Mouse (Mus musculus) heart, postnatal 0 days (tissue): ENCODE measurements around the gene Grip2. TPM values are rescaled to one million over a fixed set of nuclear protein-coding genes. Genes with fewer than 3 reads are reported as not detected.

Source experiments
- ATAC-seq: fragments of 200-750 bp; cut with Nextera tagmentation; 2 replicates; pipeline ENCODE4 v1.8.0; 2017; ENCODE audit warnings: low read depth, moderate number of reproducible peaks, moderate library complexity; ENCODE audit not compliant: insufficient read depth
- DNase-seq: peaks from one replicate; pipeline ENCODE4 v3.0.0-alpha.2; 2016; ENCODE audit warnings: low spot score
- H3K27ac ChIP-seq: fragments of 300-500 bp; sonication (generic); 2 replicates; pipeline ENCODE4 v1.5.1; 2014; ENCODE audit warnings: low read depth, mild to moderate bottlenecking
- H3K27me3 ChIP-seq: fragments of 300-500 bp; sonication (generic); 2 replicates; pipeline ENCODE4 v1.6.1; 2014; ENCODE audit warnings: low read length, mixed read lengths; ENCODE audit not compliant: control insufficient read depth, insufficient read depth
- H3K36me3 ChIP-seq: fragments of 300-500 bp; sonication (generic); replicated peaks from 2 replicates; pipeline ENCODE4 v1.6.1; 2014; ENCODE audit warnings: low read length, mixed read lengths; ENCODE audit not compliant: control insufficient read depth, insufficient read depth
- H3K4me1 ChIP-seq: fragments of 300-500 bp; sonication (generic); 2 replicates; pipeline ENCODE4 v1.6.1; 2014; ENCODE audit warnings: antibody characterized with exemption; ENCODE audit not compliant: control insufficient read depth, insufficient read depth
- H3K4me2 ChIP-seq: fragments of 300-500 bp; sonication (generic); 2 replicates; pipeline ENCODE4 v1.6.1; 2014; ENCODE audit warnings: low read depth, mild to moderate bottlenecking, low read length, moderate library complexity
- H3K4me3 ChIP-seq: fragments of 300-500 bp; sonication (generic); 2 replicates; pipeline ENCODE4 v1.5.1; 2014; ENCODE audit warnings: low read depth, low read length
- H3K9ac ChIP-seq: fragments of 300-500 bp; sonication (generic); replicated peaks from 2 replicates; pipeline ENCODE4 v1.6.1; 2014; ENCODE audit warnings: low read depth, low read length, mixed read lengths
- H3K9me3 ChIP-seq: fragments of 300-500 bp; sonication (generic); replicated peaks from 2 replicates; pipeline ENCODE4 v1.6.1; 2016; ENCODE audit warnings: low read length; ENCODE audit not compliant: control insufficient read depth
- CTCF ChIP-seq: IDR thresholded peaks from 2 replicates; pipeline ENCODE4 v1.5.1; 2016; ENCODE audit warnings: antibody characterized with exemption, control low read depth, low read depth
- EP300 ChIP-seq: IDR thresholded peaks from 2 replicates; pipeline ENCODE4 v1.6.1; 2016; ENCODE audit warnings: antibody characterized with exemption, low read depth
- WGBS: fragments of 180-500 bp; shearing (Covaris S2); extraction: QIAGEN DNeasy Blood & Tissue Kit; methylation state at CpG from one replicate; pipeline ENCODE4 v1.1.7; 2014; 5-methylcytosine and 5-hydroxymethylcytosine counted together
- polyA plus RNA-seq: library from polyadenylated mRNA; unstranded; fragments of >200 nt; fragmentation: Nextera tagmentation; extraction: Ambion mirVana; gene quantifications from 2 replicates; pipeline ENCODE4 v1.2.1, GENCODE M21; 2015
- total RNA-seq: library from RNA; depleted of rRNA; stranded (reverse); fragments of >200 nt; gene quantifications from 2 replicates; pipeline ENCODE4 v1.2.3, GENCODE M21; 2014; ENCODE audit warnings: low replicate concordance

Grip2 gene
- total and polyA plus RNA-seq, 2 experiments from 2014 or later, result 7.6 to 14.7 TPM

- H3K4me2 ChIP-seq, result no peak overlapping the region
- H3K4me3 ChIP-seq, result no peak overlapping the region
- H3K27ac ChIP-seq, result no peak overlapping the region
- no peaks in the 10 kb centered on the region for H3K4me1 ChIP-seq
- H3K27me3 ChIP-seq, result no peaks in the 10 kb centered on the region; the same call in 1 of the 2 replicates
- H3K9ac ChIP-seq, result no peak overlapping the region
- ATAC-seq (peak; percentile 42), DNase-seq (peak; percentile 45)
- H3K9me3 ChIP-seq, result no peaks in the 10 kb centered on the region
- TF ChIP-seq EP300, result no peak
- TF ChIP-seq CTCF, result peak; percentile 95
- 65% methylated on average over 11 of the region's 11 CpGs for WGBS
- peaks cover 93% of the 10 kb centered on the region for H3K36me3 ChIP-seq
Observed at GRCm38 (mm10) chr6:91741046-91741445, 86.0 kb downstream of the Grip2 start.

- H3K4me1 ChIP-seq, result no peaks in the 10 kb centered on the region
- no peaks in the 10 kb centered on the region; the same call in 1 of the 2 replicates for H3K27me3 ChIP-seq
- DNase-seq (no peak), ATAC-seq (no peak)
- WGBS, result 68% methylated on average over 5 of the region's 5 CpGs
- H3K4me2 ChIP-seq, result no peak overlapping the region
- TF ChIP-seq CTCF, result no peak
- no peak; the same call in 1 of the 2 replicates for TF ChIP-seq EP300
- H3K36me3 ChIP-seq, result peaks cover 95% of the 10 kb centered on the region
- no peaks in the 10 kb centered on the region for H3K9me3 ChIP-seq
- no peak overlapping the region for H3K9ac ChIP-seq
- H3K27ac ChIP-seq, result peak overlapping the region; percentile 46; the same call in 1 of the 2 replicates
- no peak overlapping the region for H3K4me3 ChIP-seq
Observed at GRCm38 (mm10) chr6:91738058-91738457, 89.0 kb downstream of the Grip2 start.

- no peak for DNase-seq
- Histone ChIP-seq H3K9me3 (no peaks in the 10 kb centered on the region), H3K4me1 (no peaks in the 10 kb centered on the region), H3K36me3 (peaks cover 92% of the 10 kb centered on the region), H3K27ac (peak overlapping the region; percentile 46; the same call in 1 of the 2 replicates), H3K27me3 (no peaks in the 10 kb centered on the region; the same call in 1 of the 2 replicates), H3K4me3 (no peak overlapping the region), H3K4me2 (no peak overlapping the region), H3K9ac (no peak overlapping the region)
- no peak for ATAC-seq
- TF ChIP-seq EP300 (no peak), CTCF (no peak)
- WGBS, result 85% methylated on average over 7 of the region's 7 CpGs
Observed at GRCm38 (mm10) chr6:91737451-91737850, 89.6 kb downstream of the Grip2 start.

GRCm38 (mm10) chr6:91736471-91736870 is 90.6 kb downstream of the Grip2 start:
- DNase-seq (no peak), ATAC-seq (peak; percentile 53; the same call in 1 of the 2 replicates)
- Histone ChIP-seq H3K36me3 (peaks cover 86% of the 10 kb centered on the region), H3K27me3 (no peaks in the 10 kb centered on the region; the same call in 1 of the 2 replicates), H3K27ac (peak overlapping the region; percentile 22; the same call in 1 of the 2 replicates), H3K9ac (no peak overlapping the region), H3K4me2 (no peak overlapping the region), H3K9me3 (no peaks in the 10 kb centered on the region), H3K4me3 (no peak overlapping the region), H3K4me1 (no peaks in the 10 kb centered on the region)
- TF ChIP-seq CTCF (no peak), EP300 (peak; percentile 51; the same call in 1 of the 2 replicates)
- 53% methylated on average over 5 of the region's 5 CpGs for WGBS

GRCm38 (mm10) chr6:91732138-91732537 is 94.9 kb downstream of the Grip2 start:
- DNase-seq (no peak), ATAC-seq (no peak)
- Histone ChIP-seq H3K4me2 (no peak overlapping the region), H3K4me3 (no peak overlapping the region), H3K4me1 (peaks cover 10% of the 10 kb centered on the region), H3K27ac (no peak overlapping the region), H3K9me3 (no peaks in the 10 kb centered on the region), H3K36me3 (peaks cover 69% of the 10 kb centered on the region), H3K27me3 (no peaks in the 10 kb centered on the region; the same call in 1 of the 2 replicates), H3K9ac (no peak overlapping the region)
- TF ChIP-seq EP300, result no peak
- TF ChIP-seq CTCF, result no peak
- 48% methylated on average over 11 of the region's 11 CpGs for WGBS

- Histone ChIP-seq H3K27ac (peak overlapping the region; percentile 52), H3K9me3 (no peaks in the 10 kb centered on the region), H3K9ac (no peak overlapping the region), H3K36me3 (peaks cover 68% of the 10 kb centered on the region), H3K4me2 (no peak overlapping the region), H3K27me3 (no peaks in the 10 kb centered on the region), H3K4me1 (peaks cover 15% of the 10 kb centered on the region), H3K4me3 (no peak overlapping the region)
- peak; percentile 76 for DNase-seq
- 34% methylated on average over 12 of the region's 12 CpGs for WGBS
- TF ChIP-seq CTCF, result no peak
- peak; percentile 57; the same call in 1 of the 2 replicates for TF ChIP-seq EP300
- ATAC-seq, result peak; percentile 67
Observed at GRCm38 (mm10) chr6:91729677-91730127, 97.3 kb downstream of the Grip2 start.
